In the genomic region with DNA sequence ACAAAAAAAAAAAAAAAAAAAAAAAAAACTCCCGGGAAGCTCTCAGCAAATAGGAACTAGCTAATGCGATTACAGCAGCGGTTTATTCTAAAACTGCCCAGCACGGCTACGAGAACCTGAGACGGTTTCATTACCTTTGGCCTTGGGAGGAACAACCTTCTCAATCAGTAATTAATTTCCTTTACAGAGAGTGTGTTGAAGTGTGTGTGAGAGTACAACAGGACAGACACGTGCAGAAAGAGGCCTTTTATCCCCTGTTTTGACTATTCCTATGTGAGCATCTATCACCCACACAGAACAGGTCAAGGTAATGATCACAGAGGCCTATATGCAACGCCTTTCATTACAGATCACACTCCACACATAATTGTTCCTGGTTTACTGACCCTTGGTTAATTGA, we compare ENCODE assay signal across 10 mouse cellular contexts. TPM values are rescaled to one million over a fixed set of nuclear protein-coding genes. Genes with fewer than 3 reads are reported as not detected.
DNase-seq lines count a peak whose midpoint lies in the region; ATAC-seq lines count a peak whose summit lies in the region.
"Had no signal": no experiment of that assay in that cellular context is flagged by ENCODE, and none has a peak within 500 bp of the region (broad histone marks: within the 10 kb centered on the region; RNA-seq: fewer than 3 reads in every experiment).

No protein-coding gene starts in this region.

- no peaks in the 10 kb centered on the region for H3K9me3 ChIP-seq in heart, embryonic 15.5 days (replicated peaks)
- no peaks in the 10 kb centered on the region for H3K9me3 ChIP-seq in midbrain, embryonic 13.5 days
- no peaks in the 10 kb centered on the region for H3K9me3 ChIP-seq in midbrain, embryonic 11.5 days (ENCODE audit: control insufficient read depth, low read length)
- no peaks in the 10 kb centered on the region for H3K9me3 ChIP-seq in hindbrain, embryonic 16.5 days (ENCODE audit: control insufficient read depth, low read length)
- no peaks in the 10 kb centered on the region for H3K9me3 ChIP-seq in neural tube, embryonic 15.5 days (replicated peaks)

- WGBS in heart, embryonic 15.5 days: 50% methylated on average over 8 of the region's 8 CpGs
- 27% methylated on average over 8 of the region's 8 CpGs for WGBS in midbrain, embryonic 13.5 days
- 54% methylated on average over 8 of the region's 8 CpGs for WGBS in midbrain, embryonic 11.5 days
- 26% methylated on average over 8 of the region's 8 CpGs for WGBS in hindbrain, embryonic 16.5 days
- 45% methylated on average over 8 of the region's 8 CpGs for WGBS in neural tube, embryonic 15.5 days

- no peak for DNase-seq in heart, adult 9 months (ENCODE audit: low spot score in 2 of 2)
- no peak for DNase-seq in midbrain, embryonic 11.5 days (ENCODE audit: low spot score, missing footprints)
- no peak for DNase-seq in adrenal gland, postnatal 36 days
- DNase-seq: embryo, embryonic 11 days had no signal

- 0 out of 2 replicates have a peak overlapping the region, but pooled peaks have one; percentile 5 for H3K9ac ChIP-seq in heart, embryonic 15.5 days
- 0 out of 2 replicates have a peak overlapping the region, but pooled peaks have one; percentile 2 for H3K9ac ChIP-seq in midbrain, embryonic 13.5 days (replicated peaks)
- H3K9ac ChIP-seq in midbrain, embryonic 11.5 days (ENCODE audit: low read length): no peak overlapping the region
- H3K9ac ChIP-seq in hindbrain, embryonic 16.5 days (ENCODE audit: low read depth, low read length): no peak overlapping the region; the same call in 1 of the 2 replicates
- H3K9ac ChIP-seq in neural tube, embryonic 15.5 days (replicated peaks): no peak overlapping the region
- H3K9ac ChIP-seq: liver, embryonic 14.5 days had no signal

- ATAC-seq in heart, embryonic 15.5 days (replicated peaks; ENCODE audit: insufficient number of reproducible peaks, insufficient read depth, low FRiP score, low read depth): no peak
- no peak for ATAC-seq in midbrain, embryonic 13.5 days
- no peak for ATAC-seq in midbrain, embryonic 11.5 days (ENCODE audit: low FRiP score)
- ATAC-seq in hindbrain, embryonic 16.5 days: no peak
- no peak for ATAC-seq in neural tube, embryonic 15.5 days (ENCODE audit: low FRiP score)
- ATAC-seq: inflammation-experienced regulatory T-cells, adult 6 months had no signal

- H3K4me3 ChIP-seq in heart, embryonic 15.5 days: peak overlapping the region; percentile 84
- H3K4me3 ChIP-seq in midbrain, embryonic 13.5 days (replicated peaks): no peak overlapping the region
- H3K4me3 ChIP-seq in midbrain, embryonic 11.5 days (ENCODE audit: low read depth, low read length): no peak overlapping the region
- peak overlapping the region; percentile 11; the same call in 1 of the 2 replicates for H3K4me3 ChIP-seq in hindbrain, embryonic 16.5 days (ENCODE audit: low read length)
- H3K4me3 ChIP-seq in neural tube, embryonic 15.5 days (replicated peaks): no peak overlapping the region

- peak overlapping the region; percentile 79 for H3K4me2 ChIP-seq in heart, embryonic 15.5 days
- peak overlapping the region; percentile 29 for H3K4me2 ChIP-seq in midbrain, embryonic 13.5 days (replicated peaks)
- no peak overlapping the region for H3K4me2 ChIP-seq in midbrain, embryonic 11.5 days
- peak overlapping the region; percentile 35 for H3K4me2 ChIP-seq in hindbrain, embryonic 16.5 days (ENCODE audit: low read length)
- peak overlapping the region; percentile 82 for H3K4me2 ChIP-seq in neural tube, embryonic 15.5 days

- H3K4me1 ChIP-seq in heart, embryonic 15.5 days (replicated peaks): peaks cover 42% of the 10 kb centered on the region
- H3K4me1 ChIP-seq in midbrain, embryonic 13.5 days (replicated peaks): peaks cover 52% of the 10 kb centered on the region
- H3K4me1 ChIP-seq in midbrain, embryonic 11.5 days (ENCODE audit: control insufficient read depth, insufficient read depth, low read length): peaks cover 18% of the 10 kb centered on the region
- peaks cover 29% of the 10 kb centered on the region for H3K4me1 ChIP-seq in hindbrain, embryonic 16.5 days (ENCODE audit: control insufficient read depth, insufficient read depth, low read depth, low read length)
- peaks cover 51% of the 10 kb centered on the region for H3K4me1 ChIP-seq in neural tube, embryonic 15.5 days

- no peaks in the 10 kb centered on the region for H3K27me3 ChIP-seq in heart, embryonic 15.5 days
- H3K27me3 ChIP-seq in midbrain, embryonic 13.5 days: peaks cover 5% of the 10 kb centered on the region; the same call in 1 of the 2 replicates
- H3K27me3 ChIP-seq in midbrain, embryonic 11.5 days (ENCODE audit: control insufficient read depth, insufficient read depth, low read length): no peaks in the 10 kb centered on the region
- no peaks in the 10 kb centered on the region for H3K27me3 ChIP-seq in hindbrain, embryonic 16.5 days (replicated peaks; ENCODE audit: control insufficient read depth, insufficient read depth, low read length)
- H3K27me3 ChIP-seq in neural tube, embryonic 15.5 days (replicated peaks): no peaks in the 10 kb centered on the region

- 0 out of 2 replicates have a peak overlapping the region, but pooled peaks have one; percentile 8 for H3K27ac ChIP-seq in heart, embryonic 15.5 days
- H3K27ac ChIP-seq in midbrain, embryonic 13.5 days: no peak overlapping the region
- H3K27ac ChIP-seq in midbrain, embryonic 11.5 days (ENCODE audit: low read depth, low read length): no peak overlapping the region
- no peak overlapping the region for H3K27ac ChIP-seq in hindbrain, embryonic 16.5 days (ENCODE audit: low read depth, low read length)
- no peak overlapping the region for H3K27ac ChIP-seq in neural tube, embryonic 15.5 days (replicated peaks)
- H3K27ac ChIP-seq: liver, embryonic 14.5 days had no signal

- H3K36me3 ChIP-seq in heart, embryonic 15.5 days: peaks cover 5% of the 10 kb centered on the region
- no peaks in the 10 kb centered on the region for H3K36me3 ChIP-seq in midbrain, embryonic 13.5 days
- no peaks in the 10 kb centered on the region for H3K36me3 ChIP-seq in midbrain, embryonic 11.5 days (ENCODE audit: control insufficient read depth, insufficient read depth, low read length)
- H3K36me3 ChIP-seq in hindbrain, embryonic 16.5 days (ENCODE audit: control insufficient read depth, insufficient read depth, low read length): no peaks in the 10 kb centered on the region
- H3K36me3 ChIP-seq in neural tube, embryonic 15.5 days: no peaks in the 10 kb centered on the region

RNA-seq across cellular contexts. Expression of a gene that starts 3.0 kb away (rescaled TPM):
- polyA plus RNA-seq in heart, embryonic 15.5 days (2015; fragmentation: Nextera tagmentation; extraction: Ambion mirVana): 189 and 233 TPM in 2 replicates
- 67.3 and 73.2 TPM in 2 replicates for polyA plus RNA-seq in midbrain, embryonic 13.5 days (2015; fragmentation: Nextera tagmentation; extraction: Ambion mirVana)
- 46.6 and 47.0 TPM in 2 replicates for polyA plus RNA-seq in midbrain, embryonic 11.5 days (2014; fragmentation: Nextera tagmentation; extraction: Ambion mirVana)
- polyA plus RNA-seq in hindbrain, embryonic 16.5 days (2015; fragmentation: Nextera tagmentation; extraction: Ambion mirVana): 124 and 140 TPM in 2 replicates
- polyA plus RNA-seq in neural tube, embryonic 15.5 days (2015; fragmentation: Nextera tagmentation; extraction: Ambion mirVana): 118 and 127 TPM in 2 replicates
- 100 to 1,000 TPM; 279 to 345 TPM for total RNA-seq in adrenal gland, postnatal 36 days (2021)

Comparison
In these comparisons a context has a peak if more than half of its experiments do, and no peak if none do; other contexts are left out.
1. H3K9ac ChIP-seq: peak in heart, embryonic 15.5 days (single experiment) and midbrain, embryonic 13.5 days (single experiment); none in midbrain, embryonic 11.5 days (single experiment), hindbrain, embryonic 16.5 days (single experiment) and neural tube, embryonic 15.5 days (single experiment).
2. H3K4me3 ChIP-seq: peak in heart, embryonic 15.5 days (single experiment) and hindbrain, embryonic 16.5 days (single experiment); none in midbrain, embryonic 13.5 days (single experiment), midbrain, embryonic 11.5 days (single experiment) and neural tube, embryonic 15.5 days (single experiment).